Mouse (Mus musculus): ENCODE data around the gene Pick1. TPM values are rescaled to one million over a fixed set of nuclear protein-coding genes. Genes with fewer than 3 reads are reported as not detected.

Gene Pick1
- polyA plus RNA-seq, 1 experiment from 2014 or later: 18.7 TPM

- DNase-seq: no peak
- peaks cover 8% of the 10 kb centered on the region; the same call in 1 of the 2 replicates for H3K27me3 ChIP-seq (ENCODE audit: insufficient read depth, low read length)
- no peaks in the 10 kb centered on the region for H3K36me3 ChIP-seq (ENCODE audit: insufficient read depth)
- H3K4me2 ChIP-seq: no peak overlapping the region
- 32% methylated on average over 1 of the region's 1 CpGs for WGBS
- no peak for ATAC-seq (ENCODE audit: insufficient read depth)
- no peak for TF ChIP-seq CTCF (IDR thresholded peaks at IDR 0.05; ENCODE audit: low read depth)
- no peaks in the 10 kb centered on the region for H3K4me1 ChIP-seq (ENCODE audit: insufficient read depth)
- H3K27ac ChIP-seq (ENCODE audit: low read depth): no peak overlapping the region
- no peak overlapping the region for H3K9ac ChIP-seq
- H3K9me3 ChIP-seq (ENCODE audit: low read depth, low read length): no peaks in the 10 kb centered on the region
- no peak overlapping the region for H3K4me3 ChIP-seq (ENCODE audit: low read depth, low read length)
These were observed 39.5 kb downstream of the Pick1 start for GRCm38 (mm10) chr15:79268521-79268920.

GRCm38 (mm10) chr15:79270317-79271123 is 41.5 kb downstream of the Pick1 start:
- peak; percentile 75; the same call in 1 of the 2 replicates for ATAC-seq (ENCODE audit: insufficient read depth)
- 2% methylated on average over 33 of the region's 33 CpGs for WGBS

GRCm38 (mm10) chr15:79271124-79271746 is 42.3 kb downstream of the Pick1 start:
- H3K9ac ChIP-seq: no peak overlapping the region
- peak; percentile 67 for DNase-seq
- H3K4me3 ChIP-seq (ENCODE audit: low read depth, low read length): peak overlapping the region; percentile 16; the same call in 1 of the 2 replicates

More at GRCm38 (mm10) chr15:79270317-79271123, 41.5 kb downstream of the Pick1 start:
- H3K4me2 ChIP-seq: peak overlapping the region; percentile 55
- no peak overlapping the region for H3K27ac ChIP-seq (ENCODE audit: low read depth)
- peaks cover 4% of the 10 kb centered on the region; the same call in 1 of the 2 replicates for H3K27me3 ChIP-seq (ENCODE audit: insufficient read depth, low read length)
- DNase-seq: peak; percentile 83
- no peaks in the 10 kb centered on the region for H3K4me1 ChIP-seq (ENCODE audit: insufficient read depth)
- no peaks in the 10 kb centered on the region for H3K9me3 ChIP-seq (ENCODE audit: low read depth, low read length)
- no peak overlapping the region; the same call in 1 of the 2 replicates for H3K9ac ChIP-seq
- peak; percentile 13; the same call in 1 of the 2 replicates for TF ChIP-seq CTCF (IDR thresholded peaks at IDR 0.05; ENCODE audit: low read depth)
- H3K36me3 ChIP-seq (ENCODE audit: insufficient read depth): no peaks in the 10 kb centered on the region
- H3K4me3 ChIP-seq (ENCODE audit: low read depth, low read length): peak overlapping the region; percentile 16

DNA sequence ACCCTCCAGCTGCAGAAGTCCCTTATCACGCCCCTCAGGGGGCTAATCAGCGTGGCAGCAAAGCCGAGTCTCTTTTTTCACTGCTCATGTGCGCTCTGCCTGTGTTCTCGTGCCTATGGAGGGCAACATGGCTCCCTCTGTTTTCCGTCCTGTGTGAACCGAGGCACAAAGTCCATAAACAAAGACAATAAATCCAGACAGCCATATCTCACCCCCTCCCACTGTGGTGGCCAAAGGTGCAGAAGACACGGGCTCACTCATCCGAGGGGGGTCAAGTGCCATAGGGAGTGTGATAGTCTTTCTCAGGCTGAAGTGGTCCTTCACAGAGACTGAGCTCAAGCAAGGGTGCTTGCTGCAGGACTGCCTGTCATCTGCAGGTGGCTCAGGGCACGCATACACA is 44.0 kb downstream of the Pick1 start:
- no peaks in the 10 kb centered on the region for H3K4me1 ChIP-seq (ENCODE audit: insufficient read depth)
- no peaks in the 10 kb centered on the region for H3K36me3 ChIP-seq (ENCODE audit: insufficient read depth)
- ATAC-seq (ENCODE audit: insufficient read depth) (no peak), DNase-seq (no peak)
- no peaks in the 10 kb centered on the region for H3K9me3 ChIP-seq (ENCODE audit: low read depth, low read length)
- peaks cover 4% of the 10 kb centered on the region; the same call in 1 of the 2 replicates for H3K27me3 ChIP-seq (ENCODE audit: insufficient read depth, low read length)
- no peak overlapping the region for H3K4me3 ChIP-seq (ENCODE audit: low read depth, low read length)
- 50% methylated on average over 10 of the region's 10 CpGs for WGBS
- no peak overlapping the region for H3K9ac ChIP-seq
- H3K4me2 ChIP-seq: no peak overlapping the region
- no peak for TF ChIP-seq CTCF (IDR thresholded peaks at IDR 0.05; ENCODE audit: low read depth)
- no peak overlapping the region for H3K27ac ChIP-seq (ENCODE audit: low read depth)

More at GRCm38 (mm10) chr15:79271124-79271746, 42.3 kb downstream of the Pick1 start:
- H3K4me1 ChIP-seq (ENCODE audit: insufficient read depth): no peaks in the 10 kb centered on the region
- no peaks in the 10 kb centered on the region for H3K36me3 ChIP-seq (ENCODE audit: insufficient read depth)
- peaks cover 4% of the 10 kb centered on the region; the same call in 1 of the 2 replicates for H3K27me3 ChIP-seq (ENCODE audit: insufficient read depth, low read length)
- ATAC-seq (ENCODE audit: insufficient read depth): peak; percentile 55; the same call in 1 of the 2 replicates
- no peaks in the 10 kb centered on the region for H3K9me3 ChIP-seq (ENCODE audit: low read depth, low read length)
- H3K4me2 ChIP-seq: peak overlapping the region; percentile 55
- TF ChIP-seq CTCF (IDR thresholded peaks at IDR 0.05; ENCODE audit: low read depth): peak; percentile 79
- no peak overlapping the region for H3K27ac ChIP-seq (ENCODE audit: low read depth)
- WGBS: 14% methylated on average over 17 of the region's 17 CpGs

GRCm38 (mm10) chr15:79277728-79278127 is 48.8 kb downstream of the Pick1 start:
- peak; percentile 62 for DNase-seq
- no peaks in the 10 kb centered on the region for H3K9me3 ChIP-seq (ENCODE audit: low read depth, low read length)
- no peaks in the 10 kb centered on the region for H3K27me3 ChIP-seq (ENCODE audit: insufficient read depth, low read length)
- no peak; the same call in 1 of the 2 replicates for ATAC-seq (ENCODE audit: insufficient read depth)
- WGBS: 51% methylated on average over 10 of the region's 10 CpGs
- TF ChIP-seq CTCF (IDR thresholded peaks at IDR 0.05; ENCODE audit: low read depth): no peak
- no peak overlapping the region for H3K27ac ChIP-seq (ENCODE audit: low read depth)
- no peak overlapping the region for H3K4me2 ChIP-seq
- no peaks in the 10 kb centered on the region for H3K36me3 ChIP-seq (ENCODE audit: insufficient read depth)
- peaks cover 3% of the 10 kb centered on the region; the same call in 1 of the 2 replicates for H3K4me1 ChIP-seq (ENCODE audit: insufficient read depth)
- no peak overlapping the region for H3K4me3 ChIP-seq (ENCODE audit: low read depth, low read length)
- H3K9ac ChIP-seq: no peak overlapping the region

- peak; percentile 36 for DNase-seq
- WGBS: 24% methylated on average over 6 of the region's 6 CpGs
- Histone ChIP-seq H3K4me2 (no peak overlapping the region), H3K4me1 (ENCODE audit: insufficient read depth) (peaks cover 3% of the 10 kb centered on the region; the same call in 1 of the 2 replicates), H3K4me3 (ENCODE audit: low read depth, low read length) (no peak overlapping the region), H3K27ac (ENCODE audit: low read depth) (no peak overlapping the region), H3K9me3 (ENCODE audit: low read depth, low read length) (no peaks in the 10 kb centered on the region), H3K36me3 (ENCODE audit: insufficient read depth) (no peaks in the 10 kb centered on the region), H3K9ac (no peak overlapping the region), H3K27me3 (ENCODE audit: insufficient read depth, low read length) (no peaks in the 10 kb centered on the region)
- TF ChIP-seq CTCF (IDR thresholded peaks at IDR 0.05; ENCODE audit: low read depth): peak; percentile 68
- ATAC-seq (ENCODE audit: insufficient read depth): no peak
These were observed 51.2 kb downstream of the Pick1 start for GRCm38 (mm10) chr15:79280209-79280608.

- no peaks in the 10 kb centered on the region for H3K9me3 ChIP-seq (ENCODE audit: low read depth, low read length)
- H3K27ac ChIP-seq (ENCODE audit: low read depth): peak overlapping the region; percentile 27; the same call in 1 of the 2 replicates
- H3K4me2 ChIP-seq: no peak overlapping the region
- no peaks in the 10 kb centered on the region for H3K27me3 ChIP-seq (ENCODE audit: insufficient read depth, low read length)
- DNase-seq: peak; percentile 37
- peaks cover 3% of the 10 kb centered on the region; the same call in 1 of the 2 replicates for H3K4me1 ChIP-seq (ENCODE audit: insufficient read depth)
- peak; percentile 63 for TF ChIP-seq CTCF (IDR thresholded peaks at IDR 0.05; ENCODE audit: low read depth)
- WGBS: 44% methylated on average over 5 of the region's 5 CpGs
- peak; percentile 41; the same call in 1 of the 2 replicates for ATAC-seq (ENCODE audit: insufficient read depth)
- H3K4me3 ChIP-seq (ENCODE audit: low read depth, low read length): no peak overlapping the region
- H3K36me3 ChIP-seq (ENCODE audit: insufficient read depth): 0 out of 2 replicates have a peak, but pooled peaks cover 2% of the 10 kb centered on the region
- no peak overlapping the region for H3K9ac ChIP-seq
These were observed 51.9 kb downstream of the Pick1 start for GRCm38 (mm10) chr15:79280850-79281249.
